Mouse (Mus musculus) midbrain, embryonic 15.5 days (tissue): Measurements from ENCODE around the gene Trappc10. TPM values are rescaled to one million over a fixed set of nuclear protein-coding genes. Genes with fewer than 3 reads are reported as not detected.

ENCODE experiments used
- ATAC-seq: fragments of 200-750 bp; cut with Nextera tagmentation; replicated peaks from 2 replicates; pipeline ENCODE4 v1.8.0; 2017; ENCODE audit warnings: moderate TSS enrichment
- H3K27ac ChIP-seq: fragments of 300-500 bp; sonication (generic); 2 replicates; pipeline ENCODE4 v1.5.1; 2015; ENCODE audit warnings: mild to moderate bottlenecking, inconsistent platforms
- H3K27me3 ChIP-seq: fragments of 300-500 bp; sonication (generic); replicated peaks from 2 replicates; pipeline ENCODE4 v1.6.1; 2015; ENCODE audit warnings: inconsistent platforms
- H3K36me3 ChIP-seq: fragments of 300-500 bp; sonication (generic); replicated peaks from 2 replicates; pipeline ENCODE4 v1.6.1; 2015; ENCODE audit warnings: inconsistent platforms
- H3K4me1 ChIP-seq: fragments of 300-500 bp; sonication (generic); 2 replicates; pipeline ENCODE4 v1.6.1; 2015; ENCODE audit warnings: inconsistent platforms
- H3K4me2 ChIP-seq: fragments of 300-500 bp; sonication (generic); 2 replicates; pipeline ENCODE4 v1.6.1; 2015; ENCODE audit warnings: inconsistent platforms, mild to moderate bottlenecking, moderate library complexity
- H3K4me3 ChIP-seq: fragments of 300-500 bp; sonication (generic); 2 replicates; pipeline ENCODE4 v1.5.1; 2015; ENCODE audit warnings: mild to moderate bottlenecking, inconsistent platforms
- H3K9ac ChIP-seq: fragments of 300-500 bp; sonication (generic); 2 replicates; pipeline ENCODE4 v1.6.1; 2015; ENCODE audit warnings: mild to moderate bottlenecking, inconsistent platforms
- H3K9me3 ChIP-seq: fragments of 300-500 bp; sonication (generic); 2 replicates; pipeline ENCODE4 v1.6.1; 2016; ENCODE audit warnings: inconsistent platforms
- WGBS: fragments of 180-500 bp; shearing (Covaris S2); methylation state at CpG from one replicate; pipeline ENCODE4 v1.1.7; 2015; ENCODE audit warnings: mixed read lengths; 5-methylcytosine and 5-hydroxymethylcytosine counted together
- polyA plus RNA-seq: library from polyadenylated mRNA; unstranded; fragments of >200 nt; fragmentation: Nextera tagmentation; extraction: Ambion mirVana; gene quantifications from 2 replicates; pipeline ENCODE4 v1.2.1, GENCODE M21; 2015

The Trappc10 gene
- polyA plus RNA-seq, 1 experiment from 2014 or later: 29.2 TPM

DNA sequence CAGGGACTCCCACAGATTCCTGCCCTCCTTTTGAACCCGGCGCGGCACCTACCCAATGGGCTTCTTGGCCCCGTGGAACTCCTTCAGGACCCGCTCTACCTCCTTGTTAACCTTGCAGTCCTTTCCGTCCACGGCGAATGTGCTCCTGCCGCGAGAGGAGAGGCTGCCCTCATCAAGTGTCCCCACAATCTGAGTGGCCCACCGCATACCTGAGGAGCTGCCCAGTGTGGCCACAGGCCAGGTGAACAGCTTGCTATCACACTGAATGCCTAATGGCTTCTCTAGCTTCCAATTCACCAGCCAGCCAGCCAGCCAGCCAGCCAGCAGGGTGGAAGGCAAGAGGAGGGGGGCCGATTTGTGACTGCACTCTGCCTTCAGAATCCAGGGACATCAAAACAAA lies 79.7 kb downstream of the Trappc10 start:
- no peak for ATAC-seq

DNA sequence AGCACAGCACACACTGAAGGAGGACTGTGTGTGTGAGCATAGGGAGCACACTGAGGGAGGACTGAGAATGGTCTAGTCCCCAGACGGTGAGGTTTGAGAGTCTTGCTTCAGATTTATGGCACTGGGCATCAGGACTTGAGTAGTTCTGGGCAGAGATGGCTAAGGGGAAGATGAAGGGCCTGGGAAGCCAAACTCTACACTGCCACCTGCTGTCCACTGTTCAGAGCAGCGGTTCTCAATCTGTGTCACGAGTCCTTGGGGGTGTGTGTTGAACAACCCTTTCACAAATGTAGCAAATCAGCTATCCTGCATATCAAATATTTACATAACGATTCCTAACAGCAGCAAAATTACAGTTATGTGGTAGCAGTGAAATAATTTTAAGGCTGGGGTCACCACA lies 80.5 kb downstream of the Trappc10 start:
- H3K9me3 ChIP-seq: no peaks in the 10 kb centered on the region
- peaks cover 10% of the 10 kb centered on the region for H3K36me3 ChIP-seq
- H3K27me3 ChIP-seq: no peaks in the 10 kb centered on the region
- H3K9ac ChIP-seq: no peak overlapping the region
- WGBS: 37% methylated on average over 4 of the region's 4 CpGs
- no peak overlapping the region for H3K27ac ChIP-seq
- H3K4me1 ChIP-seq: peaks cover 20% of the 10 kb centered on the region
- H3K4me3 ChIP-seq: no peak overlapping the region
- H3K4me2 ChIP-seq: no peak overlapping the region
- ATAC-seq: no peak

More for the DNA sequence above, 79.7 kb downstream of the Trappc10 start:
- Histone ChIP-seq H3K4me1 (peaks cover 15% of the 10 kb centered on the region), H3K4me3 (no peak overlapping the region), H3K9me3 (no peaks in the 10 kb centered on the region), H3K27me3 (no peaks in the 10 kb centered on the region), H3K9ac (no peak overlapping the region), H3K27ac (no peak overlapping the region), H3K36me3 (peaks cover 10% of the 10 kb centered on the region), H3K4me2 (no peak overlapping the region)
- WGBS: 96% methylated on average over 12 of the region's 12 CpGs

DNA sequence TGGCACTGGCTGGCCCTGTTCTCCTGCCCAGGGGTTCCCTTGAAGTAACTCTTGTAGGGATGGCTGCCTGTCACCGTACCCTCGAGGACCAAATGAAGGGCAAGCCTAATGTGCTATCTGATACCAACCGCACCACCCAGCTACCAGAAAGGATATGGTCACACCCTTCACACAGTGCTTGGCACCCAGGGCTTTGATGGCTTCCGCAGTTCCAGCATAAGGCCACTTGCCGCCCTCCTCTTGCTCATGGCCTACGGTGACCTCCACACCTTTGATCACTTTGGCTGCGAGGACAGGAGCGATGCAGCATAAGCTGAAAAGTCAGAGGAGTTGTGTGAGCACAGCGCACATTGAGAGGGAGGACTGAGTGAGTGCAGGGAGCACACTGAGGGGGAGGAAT lies 81.2 kb downstream of the Trappc10 start:
- no peak overlapping the region for H3K27ac ChIP-seq
- H3K9ac ChIP-seq: no peak overlapping the region
- 98% methylated on average over 9 of the region's 9 CpGs for WGBS
- no peak overlapping the region for H3K4me2 ChIP-seq
- H3K36me3 ChIP-seq: peaks cover 10% of the 10 kb centered on the region
- no peak overlapping the region for H3K4me3 ChIP-seq
- no peaks in the 10 kb centered on the region for H3K27me3 ChIP-seq
- no peak for ATAC-seq
- peaks cover 13% of the 10 kb centered on the region for H3K4me1 ChIP-seq
- H3K9me3 ChIP-seq: no peaks in the 10 kb centered on the region

DNA sequence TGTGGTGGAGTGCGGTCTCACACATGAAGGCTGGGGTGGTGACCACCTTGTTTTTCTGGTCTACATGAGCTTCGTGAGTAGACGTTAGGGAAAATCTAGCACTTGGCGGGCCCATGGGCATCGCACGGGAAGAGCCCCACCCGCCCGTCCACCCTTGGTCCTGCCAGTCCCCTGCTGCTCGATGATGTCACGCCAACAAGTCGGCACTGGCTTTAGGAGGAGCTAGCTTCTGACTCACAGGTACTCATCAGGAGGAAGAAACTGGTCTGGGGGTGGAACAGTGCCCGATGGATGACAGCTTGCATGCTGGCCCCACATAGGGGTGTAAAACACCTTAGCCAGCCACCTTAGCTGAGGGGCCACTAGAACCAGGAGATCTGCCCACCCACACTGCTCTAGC lies 81.8 kb downstream of the Trappc10 start:
- WGBS: 92% methylated on average over 12 of the region's 12 CpGs
- no peaks in the 10 kb centered on the region for H3K27me3 ChIP-seq
- no peak overlapping the region for H3K4me3 ChIP-seq
- H3K9me3 ChIP-seq: no peaks in the 10 kb centered on the region
- H3K9ac ChIP-seq: no peak overlapping the region
- peaks cover 9% of the 10 kb centered on the region for H3K4me1 ChIP-seq
- H3K27ac ChIP-seq: no peak overlapping the region
- no peak overlapping the region for H3K4me2 ChIP-seq
- peaks cover 10% of the 10 kb centered on the region for H3K36me3 ChIP-seq
- no peak for ATAC-seq

GRCm38 (mm10) chr10:78161096-78161495 lies 83.3 kb downstream of the Trappc10 start:
- no peak overlapping the region for H3K9ac ChIP-seq

GRCm38 (mm10) chr10:78160369-78161095 lies 83.9 kb downstream of the Trappc10 start:
- Histone ChIP-seq H3K9ac (no peak overlapping the region), H3K36me3 (peaks cover 10% of the 10 kb centered on the region), H3K4me3 (no peak overlapping the region), H3K4me2 (no peak overlapping the region), H3K27me3 (no peaks in the 10 kb centered on the region), H3K27ac (no peak overlapping the region), H3K4me1 (peaks cover 8% of the 10 kb centered on the region), H3K9me3 (no peaks in the 10 kb centered on the region)
- 88% methylated on average over 16 of the region's 16 CpGs for WGBS
- peak; percentile 13 for ATAC-seq

More at GRCm38 (mm10) chr10:78161096-78161495, 83.3 kb downstream of the Trappc10 start:
- H3K4me1 ChIP-seq: peaks cover 8% of the 10 kb centered on the region
- 87% methylated on average over 8 of the region's 8 CpGs for WGBS
- H3K27me3 ChIP-seq: no peaks in the 10 kb centered on the region
- no peak overlapping the region for H3K4me3 ChIP-seq
- no peak overlapping the region for H3K4me2 ChIP-seq
- H3K9me3 ChIP-seq: no peaks in the 10 kb centered on the region
- no peak overlapping the region for H3K27ac ChIP-seq
- ATAC-seq: no peak
- peaks cover 10% of the 10 kb centered on the region for H3K36me3 ChIP-seq

DNA sequence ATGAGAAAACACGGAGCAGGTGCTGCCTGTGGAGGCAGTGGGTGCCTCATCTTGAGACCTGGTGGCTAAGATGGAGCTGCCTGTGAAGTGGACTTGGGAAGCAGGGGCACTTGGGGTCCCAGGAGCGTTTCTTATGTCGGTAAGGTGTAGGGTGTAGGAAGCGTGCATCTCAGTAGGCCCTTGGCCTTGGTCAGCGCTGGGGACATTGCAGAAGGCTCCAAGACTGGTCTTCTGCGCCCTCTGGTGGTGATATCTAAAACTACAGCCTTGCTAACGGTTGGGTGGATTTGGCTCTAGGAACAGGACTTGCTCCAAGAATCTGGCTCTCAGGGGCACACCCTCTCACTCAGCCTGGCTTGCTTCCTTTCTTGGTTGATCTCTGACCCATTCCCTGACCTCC lies 84.5 kb downstream of the Trappc10 start:
- H3K36me3 ChIP-seq: peaks cover 10% of the 10 kb centered on the region
- no peaks in the 10 kb centered on the region for H3K9me3 ChIP-seq
- H3K4me3 ChIP-seq: peak overlapping the region; percentile 7; the same call in 1 of the 2 replicates
- 2% methylated on average over 7 of the region's 7 CpGs for WGBS
- ATAC-seq: peak; percentile 87
- H3K9ac ChIP-seq: peak overlapping the region; percentile 15; the same call in 1 of the 2 replicates
- H3K4me1 ChIP-seq: peaks cover 8% of the 10 kb centered on the region
- peak overlapping the region; percentile 42 for H3K4me2 ChIP-seq
- H3K27ac ChIP-seq: no peak overlapping the region
- no peaks in the 10 kb centered on the region for H3K27me3 ChIP-seq

DNA sequence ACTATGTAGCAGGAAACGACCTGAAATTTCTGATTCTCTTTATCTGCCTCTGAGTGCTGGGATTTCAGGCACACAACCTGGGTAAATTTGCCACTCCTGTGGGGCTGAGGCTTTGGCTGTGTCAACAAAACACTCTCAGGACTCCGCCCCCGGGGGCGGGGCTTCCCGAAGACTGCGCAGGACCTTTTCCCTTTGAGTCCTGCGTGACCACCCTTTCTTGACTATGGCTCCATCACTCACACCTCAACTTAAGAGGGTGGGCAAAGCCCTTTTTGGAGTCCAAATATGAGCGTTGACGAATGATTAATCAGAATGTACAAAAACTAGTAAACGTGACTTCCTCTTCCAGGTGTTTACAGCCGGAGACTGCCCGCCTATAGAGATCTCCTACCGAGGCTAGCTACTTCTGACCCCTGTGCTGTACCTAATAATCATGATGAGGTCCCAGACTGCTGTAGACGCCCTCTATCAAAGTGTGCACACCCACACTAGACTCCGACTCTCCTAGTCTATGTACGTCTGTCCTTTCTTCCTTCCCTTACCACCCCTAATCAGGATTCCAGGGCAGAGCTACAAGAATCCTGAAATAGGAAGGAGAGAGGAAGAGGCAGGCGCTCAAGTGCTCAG lies 85.1 kb downstream of the Trappc10 start:
- Histone ChIP-seq H3K4me2 (peak overlapping the region; percentile 42), H3K9me3 (no peaks in the 10 kb centered on the region), H3K4me3 (peak overlapping the region; percentile 7), H3K27me3 (no peaks in the 10 kb centered on the region), H3K9ac (peak overlapping the region; percentile 15; the same call in 1 of the 2 replicates), H3K27ac (no peak overlapping the region), H3K36me3 (peaks cover 10% of the 10 kb centered on the region), H3K4me1 (peaks cover 8% of the 10 kb centered on the region)
- ATAC-seq: peak; percentile 51
- 19% methylated on average over 17 of the region's 17 CpGs for WGBS

DNA sequence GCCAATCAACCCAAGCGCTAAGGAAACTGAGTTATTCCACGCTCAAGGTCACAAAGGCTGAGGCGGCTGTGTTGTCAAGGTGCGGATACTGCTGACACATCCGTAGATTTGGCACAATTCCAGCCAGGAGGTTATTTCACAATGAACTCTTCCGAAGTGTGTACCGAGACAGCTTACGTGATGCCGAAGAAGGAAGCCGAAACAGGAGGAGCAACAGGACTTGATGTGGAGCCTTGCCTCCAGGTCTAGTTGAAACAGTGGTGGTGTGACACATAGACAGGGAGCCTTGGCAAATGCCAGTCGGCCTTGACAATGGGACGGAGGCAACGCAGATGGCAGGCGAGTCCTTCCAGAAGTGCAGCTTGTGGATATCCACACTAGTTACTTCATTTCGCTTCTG lies 86.4 kb downstream of the Trappc10 start:
- Histone ChIP-seq H3K4me1 (peaks cover 8% of the 10 kb centered on the region), H3K4me3 (no peak overlapping the region), H3K9ac (no peak overlapping the region), H3K27me3 (no peaks in the 10 kb centered on the region), H3K36me3 (peaks cover 10% of the 10 kb centered on the region), H3K9me3 (no peaks in the 10 kb centered on the region), H3K4me2 (no peak overlapping the region), H3K27ac (no peak overlapping the region)
- no peak for ATAC-seq
- 85% methylated on average over 15 of the region's 15 CpGs for WGBS

DNA sequence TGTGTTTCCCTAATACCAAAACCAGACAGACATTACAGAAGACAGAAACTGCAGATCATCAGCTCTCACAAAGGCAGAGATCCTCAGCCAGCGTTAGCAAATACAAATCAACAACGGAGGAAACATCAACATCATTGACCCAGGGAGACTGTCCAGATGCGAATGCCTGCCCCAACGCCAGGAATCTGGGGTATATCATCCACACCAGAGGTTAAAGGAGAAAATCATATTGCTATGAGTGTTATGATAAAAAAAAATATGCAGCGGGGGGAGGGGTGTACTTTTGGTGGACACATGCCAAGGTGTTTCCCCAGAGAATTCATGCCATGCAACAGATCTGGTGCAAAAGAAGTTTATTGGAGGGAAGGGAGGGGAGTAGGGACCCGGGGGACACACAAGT lies 87.5 kb downstream of the Trappc10 start:
- H3K4me2 ChIP-seq: no peak overlapping the region
- H3K4me3 ChIP-seq: no peak overlapping the region
- 80% methylated on average over 6 of the region's 6 CpGs for WGBS
- peaks cover 8% of the 10 kb centered on the region for H3K4me1 ChIP-seq
- H3K9me3 ChIP-seq: no peaks in the 10 kb centered on the region
- H3K36me3 ChIP-seq: peaks cover 7% of the 10 kb centered on the region; the same call in 1 of the 2 replicates
- ATAC-seq: no peak
- no peaks in the 10 kb centered on the region for H3K27me3 ChIP-seq
- no peak overlapping the region for H3K27ac ChIP-seq
- H3K9ac ChIP-seq: no peak overlapping the region

- Histone ChIP-seq H3K9ac (no peak overlapping the region), H3K4me2 (no peak overlapping the region), H3K9me3 (no peaks in the 10 kb centered on the region), H3K36me3 (no peaks in the 10 kb centered on the region), H3K4me1 (no peaks in the 10 kb centered on the region), H3K27ac (no peak overlapping the region), H3K27me3 (no peaks in the 10 kb centered on the region), H3K4me3 (no peak overlapping the region)
- WGBS: 61% methylated on average over 10 of the region's 10 CpGs
- ATAC-seq: no peak
These were observed 95.3 kb downstream of the Trappc10 start for GRCm38 (mm10) chr10:78148834-78149766.

- WGBS: 95% methylated on average over 4 of the region's 4 CpGs
- Histone ChIP-seq H3K9ac (no peak overlapping the region), H3K27ac (no peak overlapping the region), H3K27me3 (no peaks in the 10 kb centered on the region), H3K36me3 (no peaks in the 10 kb centered on the region), H3K4me1 (no peaks in the 10 kb centered on the region), H3K4me3 (no peak overlapping the region), H3K4me2 (no peak overlapping the region), H3K9me3 (no peaks in the 10 kb centered on the region)
- ATAC-seq: no peak
These were observed 96.5 kb downstream of the Trappc10 start for GRCm38 (mm10) chr10:78147908-78148441.
